Mouse (Mus musculus): ENCODE results near the gene Lca5. TPM values are rescaled to one million over a fixed set of nuclear protein-coding genes. Genes with fewer than 3 reads are reported as not detected.

The Lca5 gene
- 7.5 TPM for polyA plus RNA-seq (2017; shearing (Covaris generic))

GRCm38 (mm10) chr9:83440392-83441357 lies at the start of gene Lca5:
TSS of gene Lca5 (minus strand) at chr9:83441127.

Other genes starting within 250 kb of the Lca5 start
- gene Sh3bgrl2, start 107.2 kb upstream of the Lca5 start, polyA plus RNA-seq (2017; shearing (Covaris generic)): not detected

Data from effector memory CD4-positive, alpha-beta T cell, adult 7 months (primary cell).